ENCODE assay signal across 8 mouse cellular contexts in genomic region chr5:46443805-46444340, GRCm38 (mm10).
DNase-seq lines count a peak whose midpoint lies in the region; ATAC-seq and TF ChIP-seq lines count a peak whose summit lies in the region.

No protein-coding gene starts in this region.

- H3K9ac ChIP-seq in intestine, postnatal 0 days (ENCODE audit: low read depth, low read length), result no peak overlapping the region

- H3K36me3 ChIP-seq in intestine, postnatal 0 days (ENCODE audit: control insufficient read depth, insufficient read depth), result no peaks in the 10 kb centered on the region

- no peak for ATAC-seq in intestine, postnatal 0 days

- H3K4me1 ChIP-seq in intestine, postnatal 0 days (replicated peaks; ENCODE audit: control insufficient read depth, insufficient read depth, low read length), result no peaks in the 10 kb centered on the region

- DNase-seq in kidney, adult 9 months, result peak; percentile 23
- DNase-seq in kidney, adult 11 months, result no peak
- DNase-seq in ES-CJ7 (ENCODE audit: low read depth, low spot score) (peak; percentile 9), R1 (ENCODE audit: low read depth, low spot score) (peak; percentile 14)
- peak; percentile 38 for DNase-seq in right cerebral cortex, postnatal 4 days
- DNase-seq in thymus, postnatal 10 days (ENCODE audit: low spot score in 2 of 2), result no peak
- no peak for DNase-seq in cerebellum, adult 8-10 months

- peak; percentile 81 for TF ChIP-seq CTCF in intestine, postnatal 0 days (IDR thresholded peaks at IDR 0.05; ENCODE audit: low read depth)

- H3K4me3 ChIP-seq in intestine, postnatal 0 days (ENCODE audit: low read depth, low read length), result no peak overlapping the region

- H3K27me3 ChIP-seq in intestine, postnatal 0 days (replicated peaks; ENCODE audit: control insufficient read depth, insufficient read depth, low read length), result no peaks in the 10 kb centered on the region

- no peak overlapping the region for H3K27ac ChIP-seq in intestine, postnatal 0 days (ENCODE audit: low read depth, low read length)

- 0 out of 2 replicates have a peak overlapping the region, but pooled peaks have one; percentile 9 for H3K4me2 ChIP-seq in intestine, postnatal 0 days (replicated peaks; ENCODE audit: low read depth)

- WGBS in intestine, postnatal 0 days, result 10% methylated on average over 12 of the region's 12 CpGs

- no peaks in the 10 kb centered on the region for H3K9me3 ChIP-seq in intestine, postnatal 0 days (ENCODE audit: control insufficient read depth)

Comparison
In these comparisons a context has a peak if more than half of its experiments do, and no peak if none do; other contexts are left out.
1. DNase-seq: peak in kidney, adult 9 months (single experiment), ES-CJ7 (single experiment), R1 (single experiment) and right cerebral cortex, postnatal 4 days (single experiment); none in kidney, adult 11 months (single experiment), thymus, postnatal 10 days (0 of 2) and cerebellum, adult 8-10 months (single experiment).